Mouse (Mus musculus) embryonic facial prominence, embryonic 14.5 days (tissue): ENCODE measurements around the gene Ccl22. TPM values are rescaled to one million over a fixed set of nuclear protein-coding genes. Genes with fewer than 3 reads are reported as not detected.

Source experiments
- ATAC-seq: fragments of 200-750 bp; cut with Nextera tagmentation; 2 replicates; pipeline ENCODE4 v1.8.0; 2017; ENCODE audit warnings: low read depth, moderate number of reproducible peaks, moderate TSS enrichment
- DNase-seq: peaks from one replicate; pipeline ENCODE4 v3.0.0-alpha.2; 2015; ENCODE audit warnings: low spot score
- H3K27ac ChIP-seq: fragments of 300-500 bp; sonication (generic); replicated peaks from 2 replicates; pipeline ENCODE4 v1.5.1; 2014; ENCODE audit warnings: low read depth, mild to moderate bottlenecking, low read length, moderate library complexity
- H3K27me3 ChIP-seq: fragments of 300-500 bp; sonication (generic); replicated peaks from 2 replicates; pipeline ENCODE4 v1.6.1; 2014; ENCODE audit warnings: low read length; ENCODE audit not compliant: control insufficient read depth, insufficient read depth
- H3K36me3 ChIP-seq: fragments of 300-500 bp; sonication (generic); 2 replicates; pipeline ENCODE4 v1.6.1; 2014; ENCODE audit warnings: low read length, mixed read lengths; ENCODE audit not compliant: control insufficient read depth, insufficient read depth
- H3K4me1 ChIP-seq: fragments of 300-500 bp; sonication (generic); 2 replicates; pipeline ENCODE4 v1.6.1; 2014; ENCODE audit warnings: antibody characterized with exemption, low read length; ENCODE audit not compliant: control insufficient read depth, insufficient read depth
- H3K4me2 ChIP-seq: fragments of 300-500 bp; sonication (generic); 2 replicates; pipeline ENCODE4 v1.6.1; 2014; ENCODE audit warnings: low read depth, mild to moderate bottlenecking, low read length, moderate library complexity, mixed read lengths
- H3K4me3 ChIP-seq: fragments of 300-500 bp; sonication (generic); 2 replicates; pipeline ENCODE4 v1.5.1; 2014; ENCODE audit warnings: low read depth, mild to moderate bottlenecking, low read length
- H3K9ac ChIP-seq: fragments of 300-500 bp; sonication (generic); 2 replicates; pipeline ENCODE4 v1.6.1; 2014; ENCODE audit warnings: low read depth, mild to moderate bottlenecking, low read length, moderate library complexity, mixed read lengths
- H3K9me3 ChIP-seq: fragments of 300-500 bp; sonication (generic); 2 replicates; pipeline ENCODE4 v1.6.1; 2016; ENCODE audit warnings: low read length; ENCODE audit not compliant: control insufficient read depth
- WGBS: fragments of 180-500 bp; shearing (Covaris S2); extraction: QIAGEN DNeasy Blood & Tissue Kit; methylation state at CpG from one replicate; pipeline ENCODE4 v1.1.7; 2014; 5-methylcytosine and 5-hydroxymethylcytosine counted together
- polyA plus RNA-seq: library from polyadenylated mRNA; unstranded; fragments of >200 nt; fragmentation: Nextera tagmentation; extraction: Ambion mirVana; gene quantifications from 2 replicates; pipeline ENCODE4 v1.2.1, GENCODE M21; 2014

Gene Ccl22
- polyA plus RNA-seq, 1 experiment from 2014 or later: not detected

DNA sequence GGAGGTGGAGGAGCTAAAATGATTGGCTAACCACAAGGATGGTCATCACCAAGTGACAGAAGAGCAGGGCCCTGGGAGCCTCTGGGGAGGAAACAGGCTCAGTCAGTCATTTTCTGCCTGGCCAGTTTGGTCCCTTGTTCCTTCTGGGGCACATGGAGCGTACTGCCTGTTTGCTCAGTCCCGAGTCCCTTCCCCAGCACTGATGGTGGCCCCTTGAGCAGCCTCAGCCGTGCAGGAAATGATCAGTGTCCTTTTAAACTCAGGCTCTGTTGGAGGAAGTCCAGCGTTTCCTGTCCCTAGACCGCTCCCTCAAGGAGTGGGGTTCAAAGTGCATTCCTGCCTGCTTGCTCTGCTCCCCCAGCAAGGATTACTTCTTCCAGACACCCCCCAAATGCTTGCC lies 33.1 kb downstream of the Ccl22 start:
- Histone ChIP-seq H3K27me3 (no peaks in the 10 kb centered on the region), H3K36me3 (no peaks in the 10 kb centered on the region), H3K27ac (peak overlapping the region; percentile 52; the same call in 1 of the 2 replicates), H3K4me3 (no peak overlapping the region), H3K4me1 (peaks cover 24% of the 10 kb centered on the region), H3K9me3 (no peaks in the 10 kb centered on the region), H3K4me2 (no peak overlapping the region), H3K9ac (0 out of 2 replicates have a peak overlapping the region, but pooled peaks have one; percentile 14)
- ATAC-seq (0 out of 2 replicates have a peak, but pooled peaks have one; percentile 16), DNase-seq (peak; percentile 53)
- 29% methylated on average over 5 of the region's 5 CpGs for WGBS

DNA sequence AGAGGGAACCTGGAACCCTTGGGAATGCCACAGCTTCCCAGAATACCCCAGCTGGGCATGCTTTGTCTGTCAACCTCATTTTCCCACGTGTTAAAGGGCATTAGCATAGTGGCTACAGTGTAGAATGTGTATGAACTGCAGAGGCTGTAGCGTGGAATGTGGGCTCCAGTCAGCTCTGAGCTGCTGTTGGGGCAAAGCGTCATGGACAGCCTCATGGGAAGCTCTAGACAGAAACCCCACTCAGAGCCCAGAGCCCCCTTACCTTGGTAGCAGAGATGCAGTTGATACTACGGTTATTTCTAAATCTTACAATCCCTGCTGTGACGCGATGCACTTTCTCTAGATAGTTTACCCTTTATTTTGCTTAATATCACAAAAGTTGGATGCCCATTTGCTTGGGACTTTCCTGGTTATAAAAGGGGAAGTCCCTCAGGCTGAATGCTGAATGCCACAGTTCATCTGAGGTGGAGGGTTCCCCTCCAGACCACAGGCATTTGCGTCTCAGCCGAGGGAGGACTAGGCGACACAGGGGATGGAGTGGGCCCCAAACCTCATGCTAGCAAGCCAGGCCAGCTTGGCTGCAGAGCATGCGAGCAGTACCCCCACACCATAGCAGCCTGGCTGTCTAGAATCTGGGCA lies 33.6 kb downstream of the Ccl22 start:
- Histone ChIP-seq H3K36me3 (no peaks in the 10 kb centered on the region), H3K9ac (no peak overlapping the region), H3K4me2 (no peak overlapping the region), H3K4me1 (peaks cover 21% of the 10 kb centered on the region), H3K4me3 (no peak overlapping the region), H3K9me3 (no peaks in the 10 kb centered on the region), H3K27me3 (no peaks in the 10 kb centered on the region), H3K27ac (peak overlapping the region; percentile 52; the same call in 1 of the 2 replicates)
- 62% methylated on average over 10 of the region's 10 CpGs for WGBS
- DNase-seq: no peak
- ATAC-seq: no peak

DNA sequence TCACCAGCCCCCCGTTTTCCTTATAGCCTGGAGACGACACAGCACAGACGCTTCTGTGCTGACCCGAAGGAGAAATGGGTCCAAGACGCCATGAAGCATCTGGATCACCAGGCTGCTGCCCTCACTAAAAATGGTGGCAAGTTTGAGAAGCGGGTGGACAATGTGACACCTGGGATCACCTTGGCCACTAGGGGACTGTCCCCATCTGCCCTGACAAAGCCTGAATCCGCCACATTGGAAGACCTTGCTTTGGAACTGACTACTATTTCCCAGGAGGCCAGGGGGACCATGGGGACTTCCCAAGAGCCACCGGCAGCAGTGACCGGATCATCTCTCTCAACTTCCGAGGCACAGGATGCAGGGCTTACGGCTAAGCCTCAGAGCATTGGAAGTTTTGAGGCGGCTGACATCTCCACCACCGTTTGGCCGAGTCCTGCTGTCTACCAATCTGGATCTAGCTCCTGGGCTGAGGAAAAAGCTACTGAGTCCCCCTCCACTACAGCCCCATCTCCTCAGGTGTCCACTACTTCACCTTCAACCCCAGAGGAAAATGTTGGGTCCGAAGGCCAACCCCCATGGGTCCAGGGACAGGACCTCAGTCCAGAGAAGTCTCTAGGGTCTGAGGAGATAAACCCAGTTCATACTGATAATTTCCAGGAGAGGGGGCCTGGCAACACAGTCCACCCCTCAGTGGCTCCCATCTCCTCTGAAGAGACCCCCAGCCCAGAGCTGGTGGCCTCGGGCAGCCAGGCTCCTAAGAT lies 34.3 kb downstream of the Ccl22 start:
- Histone ChIP-seq H3K27ac (no peak overlapping the region), H3K4me3 (no peak overlapping the region), H3K4me2 (no peak overlapping the region), H3K4me1 (peaks cover 22% of the 10 kb centered on the region), H3K9me3 (no peaks in the 10 kb centered on the region), H3K27me3 (no peaks in the 10 kb centered on the region), H3K36me3 (no peaks in the 10 kb centered on the region), H3K9ac (no peak overlapping the region)
- 90% methylated on average over 16 of the region's 16 CpGs for WGBS
- DNase-seq: no peak
- ATAC-seq: no peak

DNA sequence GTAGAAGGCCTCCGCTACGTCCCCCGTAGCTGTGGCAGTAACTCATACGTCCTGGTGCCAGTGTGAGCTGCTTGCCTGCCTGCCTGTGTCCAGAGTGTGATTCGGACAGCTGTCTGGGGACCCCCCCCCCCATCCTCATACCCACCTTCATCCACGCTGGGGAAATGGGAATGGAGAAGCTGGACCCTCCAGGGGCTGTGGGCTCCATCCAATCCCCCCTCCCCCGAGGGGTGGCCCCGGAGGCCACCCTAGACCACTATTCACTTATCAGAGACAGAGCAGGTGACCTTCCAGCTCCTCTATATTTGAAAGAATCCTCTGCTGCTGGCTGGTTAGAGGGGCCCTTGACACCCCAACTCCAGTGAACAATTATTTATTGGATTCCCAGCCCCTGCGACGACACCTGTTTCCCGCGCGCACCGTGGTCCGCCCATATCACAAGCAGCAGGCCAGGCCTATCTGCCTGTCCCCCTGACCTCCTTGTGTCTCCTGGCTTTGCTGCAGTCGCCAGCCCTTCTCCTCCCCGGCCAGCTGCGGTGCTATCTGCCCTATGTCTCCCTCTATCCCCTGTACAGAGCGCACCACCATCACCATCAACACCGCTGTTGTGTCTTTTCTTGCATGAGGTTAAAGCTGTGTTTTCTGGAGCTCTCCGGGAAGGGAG lies 35.2 kb downstream of the Ccl22 start:
- Histone ChIP-seq H3K27ac (no peak overlapping the region), H3K4me2 (no peak overlapping the region), H3K36me3 (no peaks in the 10 kb centered on the region), H3K4me3 (no peak overlapping the region), H3K9me3 (no peaks in the 10 kb centered on the region), H3K9ac (no peak overlapping the region), H3K27me3 (no peaks in the 10 kb centered on the region), H3K4me1 (peaks cover 25% of the 10 kb centered on the region)
- WGBS: 78% methylated on average over 20 of the region's 21 CpGs
- ATAC-seq (no peak), DNase-seq (no peak)

DNA sequence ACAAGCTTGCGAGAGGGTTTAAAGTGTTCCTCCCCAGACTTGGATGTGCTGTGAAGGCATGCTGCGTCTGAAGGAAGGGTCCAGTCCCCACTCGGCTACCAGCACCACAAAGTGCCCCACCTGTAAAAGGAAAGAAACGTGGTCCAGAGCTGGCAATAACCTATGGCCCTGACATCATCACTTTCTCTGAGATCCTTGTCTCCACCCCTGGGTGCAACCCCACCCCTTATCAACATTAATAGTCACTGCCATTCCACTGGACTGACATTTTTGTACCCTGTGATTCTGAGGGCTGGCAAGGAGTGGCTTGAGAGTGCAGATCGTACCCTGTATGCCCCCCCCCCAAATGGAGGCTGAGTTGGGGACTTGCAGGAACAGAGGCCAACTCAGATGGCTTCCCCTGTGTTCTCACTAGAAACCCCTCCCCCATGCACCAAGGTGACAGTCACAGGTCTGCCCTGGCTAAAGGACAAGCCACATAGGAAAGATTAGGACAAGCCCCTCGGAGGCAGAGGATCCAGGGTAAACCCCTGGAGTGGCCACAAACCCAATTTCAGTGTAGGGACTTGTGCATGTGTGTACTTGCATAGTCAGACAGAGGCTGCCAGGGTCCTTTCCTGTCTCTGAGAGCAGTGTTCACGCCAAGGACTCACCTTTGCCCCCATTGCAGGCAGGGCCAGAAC lies 35.9 kb downstream of the Ccl22 start:
- Histone ChIP-seq H3K4me3 (no peak overlapping the region), H3K4me1 (peaks cover 25% of the 10 kb centered on the region), H3K4me2 (peak overlapping the region; percentile 25; the same call in 1 of the 2 replicates), H3K9ac (no peak overlapping the region), H3K27ac (no peak overlapping the region), H3K27me3 (no peaks in the 10 kb centered on the region), H3K36me3 (no peaks in the 10 kb centered on the region), H3K9me3 (no peaks in the 10 kb centered on the region)
- WGBS: 53% methylated on average over 7 of the region's 7 CpGs
- no peak for DNase-seq
- no peak for ATAC-seq

GRCm38 (mm10) chr8:94781838-94782235 lies 36.4 kb downstream of the Ccl22 start:
- Histone ChIP-seq H3K27me3 (no peaks in the 10 kb centered on the region), H3K9me3 (no peaks in the 10 kb centered on the region), H3K9ac (no peak overlapping the region), H3K4me3 (no peak overlapping the region), H3K4me2 (peak overlapping the region; percentile 25), H3K27ac (no peak overlapping the region), H3K4me1 (peaks cover 25% of the 10 kb centered on the region), H3K36me3 (no peaks in the 10 kb centered on the region)
- peak; percentile 74 for DNase-seq
- WGBS: 6% methylated on average over 9 of the region's 11 CpGs
- ATAC-seq: peak; percentile 72

GRCm38 (mm10) chr8:94783890-94784289 lies 38.5 kb downstream of the Ccl22 start:
- Histone ChIP-seq H3K9ac (no peak overlapping the region), H3K9me3 (no peaks in the 10 kb centered on the region)
- 60% methylated on average over 4 of the region's 4 CpGs for WGBS

GRCm38 (mm10) chr8:94785247-94785985 lies 40.0 kb downstream of the Ccl22 start:
- Histone ChIP-seq H3K9me3 (no peaks in the 10 kb centered on the region), H3K9ac (no peak overlapping the region), H3K4me2 (no peak overlapping the region), H3K4me1 (0 out of 2 replicates have a peak, but pooled peaks cover 12% of the 10 kb centered on the region), H3K27ac (no peak overlapping the region), H3K4me3 (no peak overlapping the region), H3K36me3 (no peaks in the 10 kb centered on the region), H3K27me3 (no peaks in the 10 kb centered on the region)
- 52% methylated on average over 12 of the region's 12 CpGs for WGBS
- no peak for DNase-seq
- ATAC-seq: no peak

More at GRCm38 (mm10) chr8:94783890-94784289, 38.5 kb downstream of the Ccl22 start:
- DNase-seq (no peak), ATAC-seq (no peak)
- Histone ChIP-seq H3K4me2 (no peak overlapping the region), H3K27ac (no peak overlapping the region), H3K36me3 (no peaks in the 10 kb centered on the region), H3K4me1 (peaks cover 14% of the 10 kb centered on the region), H3K27me3 (no peaks in the 10 kb centered on the region), H3K4me3 (no peak overlapping the region)
